Mouse (Mus musculus) forebrain, postnatal 0 days (tissue): ENCODE data around the gene Chtop. TPM values are rescaled to one million over a fixed set of nuclear protein-coding genes. Genes with fewer than 3 reads are reported as not detected.

Source experiments
- ATAC-seq: fragments of 200-750 bp; cut with Nextera tagmentation; 2 replicates; pipeline ENCODE4 v1.8.0; 2017; ENCODE audit warnings: mild to moderate bottlenecking, moderate library complexity
- DNase-seq: peaks from one replicate; pipeline ENCODE4 v3.0.0-alpha.2; 2015
- H3K27ac ChIP-seq: fragments of 300-500 bp; sonication (generic); 2 replicates; pipeline ENCODE4 v1.5.1; 2014; ENCODE audit warnings: low read depth, mild to moderate bottlenecking, antibody characterized with exemption, low read length, moderate library complexity, mixed read lengths
- H3K27me3 ChIP-seq: fragments of 300-500 bp; sonication (generic); 2 replicates; pipeline ENCODE4 v1.6.1; 2014; ENCODE audit warnings: mild to moderate bottlenecking, low read length, mixed read lengths; ENCODE audit not compliant: insufficient read depth
- H3K36me3 ChIP-seq: fragments of 300-500 bp; sonication (generic); 2 replicates; pipeline ENCODE4 v1.6.1; 2014; ENCODE audit warnings: mild to moderate bottlenecking, moderate library complexity; ENCODE audit not compliant: insufficient read depth
- H3K4me1 ChIP-seq: fragments of 300-500 bp; sonication (generic); 2 replicates; pipeline ENCODE4 v1.6.1; 2014; ENCODE audit warnings: antibody characterized with exemption; ENCODE audit not compliant: insufficient read depth
- H3K4me2 ChIP-seq: fragments of 300-500 bp; sonication (generic); 2 replicates; pipeline ENCODE4 v1.6.1; 2014; ENCODE audit warnings: low read depth, mild to moderate bottlenecking, moderate library complexity
- H3K4me3 ChIP-seq: fragments of 300-500 bp; sonication (generic); 2 replicates; pipeline ENCODE4 v1.5.1; 2014; ENCODE audit warnings: low read depth, low read length, mixed read lengths
- H3K9ac ChIP-seq: fragments of 300-500 bp; sonication (generic); 2 replicates; pipeline ENCODE4 v1.6.1; 2014; ENCODE audit warnings: mild to moderate bottlenecking
- H3K9me3 ChIP-seq: fragments of 300-500 bp; sonication (generic); 2 replicates; pipeline ENCODE4 v1.6.1; 2016; ENCODE audit warnings: low read length
- CTCF ChIP-seq: sonication (generic); IDR thresholded peaks from 2 replicates; pipeline ENCODE4 v1.5.1; 2016; ENCODE audit warnings: antibody characterized with exemption, control low read depth, low read depth
- WGBS: fragments of 180-500 bp; shearing (Covaris S2); extraction: QIAGEN DNeasy Blood & Tissue Kit; methylation state at CpG from one replicate; pipeline ENCODE4 v1.1.7; 2014; 5-methylcytosine and 5-hydroxymethylcytosine counted together
- polyA plus RNA-seq: library from polyadenylated mRNA; unstranded; fragments of >200 nt; fragmentation: Nextera tagmentation; extraction: Ambion mirVana; gene quantifications from 2 replicates; pipeline ENCODE4 v1.2.1, GENCODE M21; 2015
- total RNA-seq: library from RNA; depleted of rRNA; stranded (reverse); fragments of >200 nt; gene quantifications from 2 replicates; pipeline ENCODE4 v1.2.3, GENCODE M21; 2014; rRNA removed

Chtop gene
- 272 and 302 TPM in 2 replicates for total RNA-seq
- polyA plus RNA-seq, result 179 and 186 TPM in 2 replicates

- Histone ChIP-seq H3K36me3 (peaks cover 27% of the 10 kb centered on the region; the same call in 1 of the 2 replicates), H3K4me2 (peak within 1 kb of the TSS; percentile 55), H3K9ac (peak within 1 kb of the TSS; percentile 100), H3K27ac (peak within 1 kb of the TSS; percentile 96), H3K4me3 (peak within 1 kb of the TSS; percentile 97), H3K27me3 (peaks cover 6% of the 10 kb centered on the region; the same call in 1 of the 2 replicates), H3K4me1 (peaks cover 9% of the 10 kb centered on the region), H3K9me3 (no peaks in the 10 kb centered on the region)
- TF ChIP-seq CTCF, result no peak
- peak; percentile 100 for DNase-seq
- 1% methylated on average over 64 of the region's 66 CpGs for WGBS
- ATAC-seq, result peak; percentile 94
These were observed at the start of gene Chtop for GRCm38 (mm10) chr3:90508950-90509746. Chtop (minus strand) TSS chr3:90509498.

GRCm38 (mm10) chr3:90555954-90556353, 46.7 kb upstream of the Chtop start:
- no peaks in the 10 kb centered on the region for H3K4me1 ChIP-seq
- WGBS, result 13% methylated on average over 5 of the region's 5 CpGs
- H3K9ac ChIP-seq, result no peak overlapping the region
- H3K4me2 ChIP-seq, result no peak overlapping the region
- H3K27me3 ChIP-seq, result no peaks in the 10 kb centered on the region
- DNase-seq (peak; percentile 59), ATAC-seq (peak; percentile 95)
- H3K36me3 ChIP-seq, result no peaks in the 10 kb centered on the region
- no peak for TF ChIP-seq CTCF
- no peak overlapping the region for H3K27ac ChIP-seq
- no peak overlapping the region for H3K4me3 ChIP-seq
- H3K9me3 ChIP-seq, result no peaks in the 10 kb centered on the region

DNA sequence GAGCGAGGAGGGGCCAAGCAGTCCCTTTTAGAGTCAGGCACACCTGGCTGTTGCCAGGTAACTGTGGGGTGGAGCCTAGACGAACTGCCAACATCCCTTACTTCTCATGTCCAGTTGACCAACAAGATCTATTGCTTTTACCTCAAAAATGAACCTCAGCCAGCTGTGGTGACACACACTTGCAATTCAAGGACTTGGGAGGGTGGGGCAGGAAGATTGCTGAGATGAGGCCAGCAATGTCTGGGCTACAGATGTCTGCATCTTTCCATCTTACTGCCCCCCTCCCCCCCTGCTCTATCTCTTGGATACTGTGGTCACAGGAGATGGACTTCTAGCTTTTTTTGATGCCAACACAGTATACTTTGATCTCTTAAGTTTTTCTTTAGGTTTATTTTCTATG, 42.9 kb upstream of the Chtop start:
- H3K4me2 ChIP-seq, result no peak overlapping the region
- DNase-seq (no peak), ATAC-seq (no peak)
- no peaks in the 10 kb centered on the region for H3K9me3 ChIP-seq
- H3K27ac ChIP-seq, result no peak overlapping the region
- no peaks in the 10 kb centered on the region for H3K36me3 ChIP-seq
- H3K9ac ChIP-seq, result no peak overlapping the region
- TF ChIP-seq CTCF, result no peak
- no peaks in the 10 kb centered on the region for H3K4me1 ChIP-seq
- no peak overlapping the region for H3K4me3 ChIP-seq
- H3K27me3 ChIP-seq, result no peaks in the 10 kb centered on the region
- 73% methylated on average over 2 of the region's 2 CpGs for WGBS

GRCm38 (mm10) chr3:90550421-90550790, 41.1 kb upstream of the Chtop start:
- no peak for TF ChIP-seq CTCF
- no peak for ATAC-seq
- H3K4me1 ChIP-seq, result no peaks in the 10 kb centered on the region
- H3K27me3 ChIP-seq, result no peaks in the 10 kb centered on the region
- no peaks in the 10 kb centered on the region for H3K36me3 ChIP-seq
- H3K9ac ChIP-seq, result no peak overlapping the region
- H3K27ac ChIP-seq, result no peak overlapping the region
- no peak overlapping the region for H3K4me3 ChIP-seq
- H3K9me3 ChIP-seq, result no peaks in the 10 kb centered on the region
- no peak overlapping the region for H3K4me2 ChIP-seq
- no peak for DNase-seq
- 85% methylated on average over 2 of the region's 2 CpGs for WGBS

- H3K9me3 ChIP-seq, result no peaks in the 10 kb centered on the region
- H3K4me1 ChIP-seq, result no peaks in the 10 kb centered on the region
- 76% methylated on average over 5 of the region's 5 CpGs for WGBS
- no peak for DNase-seq
- no peak overlapping the region for H3K4me2 ChIP-seq
- TF ChIP-seq CTCF, result no peak
- H3K9ac ChIP-seq, result no peak overlapping the region
- no peaks in the 10 kb centered on the region for H3K36me3 ChIP-seq
- H3K27ac ChIP-seq, result no peak overlapping the region
- no peak overlapping the region for H3K4me3 ChIP-seq
- no peak for ATAC-seq
- no peaks in the 10 kb centered on the region for H3K27me3 ChIP-seq
These were observed 40.5 kb upstream of the Chtop start for GRCm38 (mm10) chr3:90549676-90550420.

GRCm38 (mm10) chr3:90540904-90541303, 31.6 kb upstream of the Chtop start:
- WGBS, result 21% methylated on average over 4 of the region's 4 CpGs
- TF ChIP-seq CTCF, result no peak
- H3K9me3 ChIP-seq, result no peaks in the 10 kb centered on the region
- no peak overlapping the region for H3K4me3 ChIP-seq
- H3K4me2 ChIP-seq, result no peak overlapping the region
- DNase-seq (peak; percentile 17), ATAC-seq (peak; percentile 90)
- 0 out of 2 replicates have a peak, but pooled peaks cover 4% of the 10 kb centered on the region for H3K4me1 ChIP-seq
- no peak overlapping the region for H3K9ac ChIP-seq
- no peaks in the 10 kb centered on the region for H3K36me3 ChIP-seq
- H3K27me3 ChIP-seq, result no peaks in the 10 kb centered on the region
- peak overlapping the region; percentile 15 for H3K27ac ChIP-seq

- H3K4me3 ChIP-seq, result no peak overlapping the region
- H3K27me3 ChIP-seq, result no peaks in the 10 kb centered on the region
- no peak for TF ChIP-seq CTCF
- no peaks in the 10 kb centered on the region for H3K36me3 ChIP-seq
- no peak for ATAC-seq
- 82% methylated on average over 5 of the region's 5 CpGs for WGBS
- H3K4me2 ChIP-seq, result no peak overlapping the region
- no peak for DNase-seq
- no peaks in the 10 kb centered on the region for H3K9me3 ChIP-seq
- H3K9ac ChIP-seq, result no peak overlapping the region
- no peak overlapping the region for H3K27ac ChIP-seq
- H3K4me1 ChIP-seq, result 0 out of 2 replicates have a peak, but pooled peaks cover 4% of the 10 kb centered on the region
These were observed 28.6 kb upstream of the Chtop start for GRCm38 (mm10) chr3:90537905-90538296.
